Mouse (Mus musculus): ENCODE measurements around the gene Fbn1. TPM values are rescaled to one million over a fixed set of nuclear protein-coding genes. Genes with fewer than 3 reads are reported as not detected.

Fbn1 gene
- polyA plus RNA-seq, 1 experiment from 2014 or later = 14.1 TPM

- Histone ChIP-seq H3K9me3 (replicated peaks; ENCODE audit: control insufficient read depth, low read length) (no peaks in the 10 kb centered on the region), H3K9ac (replicated peaks; ENCODE audit: low read length) (no peak overlapping the region), H3K36me3 (replicated peaks; ENCODE audit: control insufficient read depth, insufficient read depth, low read depth, low read length) (no peaks in the 10 kb centered on the region), H3K27ac (replicated peaks; ENCODE audit: low read depth, low read length) (no peak overlapping the region), H3K4me1 (ENCODE audit: control insufficient read depth, insufficient read depth, low read length) (no peaks in the 10 kb centered on the region), H3K4me2 (ENCODE audit: low read depth, low read length) (no peak overlapping the region), H3K27me3 (ENCODE audit: control insufficient read depth, insufficient read depth, low read length) (no peaks in the 10 kb centered on the region), H3K4me3 (ENCODE audit: low read depth, low read length) (no peak overlapping the region)
- DNase-seq (ENCODE audit: low spot score) = no peak
- 85% methylated on average over 2 of the region's 2 CpGs for WGBS
- ATAC-seq (replicated peaks; ENCODE audit: insufficient number of reproducible peaks, low FRiP score, low TSS enrichment, low read depth) = no peak
Measured at GRCm38 (mm10) chr2:125322581-125322980, 185.2 kb downstream of the Fbn1 start.

GRCm38 (mm10) chr2:125321071-125321470, 186.7 kb downstream of the Fbn1 start:
- no peak for DNase-seq (ENCODE audit: low spot score)
- no peaks in the 10 kb centered on the region for H3K4me1 ChIP-seq (ENCODE audit: control insufficient read depth, insufficient read depth, low read length)
- no peak overlapping the region for H3K27ac ChIP-seq (replicated peaks; ENCODE audit: low read depth, low read length)
- no peaks in the 10 kb centered on the region for H3K9me3 ChIP-seq (replicated peaks; ENCODE audit: control insufficient read depth, low read length)
- H3K9ac ChIP-seq (replicated peaks; ENCODE audit: low read length) = no peak overlapping the region
- H3K4me3 ChIP-seq (ENCODE audit: low read depth, low read length) = no peak overlapping the region
- ATAC-seq (replicated peaks; ENCODE audit: insufficient number of reproducible peaks, low FRiP score, low TSS enrichment, low read depth) = no peak
- H3K36me3 ChIP-seq (replicated peaks; ENCODE audit: control insufficient read depth, insufficient read depth, low read depth, low read length) = no peaks in the 10 kb centered on the region
- 88% methylated on average over 6 of the region's 6 CpGs for WGBS
- no peaks in the 10 kb centered on the region for H3K27me3 ChIP-seq (ENCODE audit: control insufficient read depth, insufficient read depth, low read length)
- no peak overlapping the region for H3K4me2 ChIP-seq (ENCODE audit: low read depth, low read length)

- ATAC-seq (replicated peaks; ENCODE audit: insufficient number of reproducible peaks, low FRiP score, low TSS enrichment, low read depth) = no peak
- H3K4me2 ChIP-seq (ENCODE audit: low read depth, low read length) = no peak overlapping the region
- H3K27me3 ChIP-seq (ENCODE audit: control insufficient read depth, insufficient read depth, low read length) = no peaks in the 10 kb centered on the region
- H3K9ac ChIP-seq (replicated peaks; ENCODE audit: low read length) = no peak overlapping the region
- H3K9me3 ChIP-seq (replicated peaks; ENCODE audit: control insufficient read depth, low read length) = no peaks in the 10 kb centered on the region
- no peaks in the 10 kb centered on the region for H3K4me1 ChIP-seq (ENCODE audit: control insufficient read depth, insufficient read depth, low read length)
- WGBS = 67% methylated on average over 8 of the region's 8 CpGs
- DNase-seq (ENCODE audit: low spot score) = no peak
- H3K36me3 ChIP-seq (replicated peaks; ENCODE audit: control insufficient read depth, insufficient read depth, low read depth, low read length) = no peaks in the 10 kb centered on the region
- H3K4me3 ChIP-seq (ENCODE audit: low read depth, low read length) = no peak overlapping the region
- H3K27ac ChIP-seq (replicated peaks; ENCODE audit: low read depth, low read length) = no peak overlapping the region
Measured at GRCm38 (mm10) chr2:125319651-125320050, 188.1 kb downstream of the Fbn1 start.

GRCm38 (mm10) chr2:125318371-125319061, 189.3 kb downstream of the Fbn1 start:
- 67% methylated on average over 5 of the region's 5 CpGs for WGBS

GRCm38 (mm10) chr2:125315203-125315602, 192.6 kb downstream of the Fbn1 start:
- 95% methylated on average over 3 of the region's 3 CpGs for WGBS
- no peak for DNase-seq (ENCODE audit: low spot score)

More at GRCm38 (mm10) chr2:125318371-125319061, 189.3 kb downstream of the Fbn1 start:
- Histone ChIP-seq H3K27ac (replicated peaks; ENCODE audit: low read depth, low read length) (no peak overlapping the region), H3K9ac (replicated peaks; ENCODE audit: low read length) (no peak overlapping the region), H3K9me3 (replicated peaks; ENCODE audit: control insufficient read depth, low read length) (no peaks in the 10 kb centered on the region), H3K4me2 (ENCODE audit: low read depth, low read length) (no peak overlapping the region), H3K4me1 (ENCODE audit: control insufficient read depth, insufficient read depth, low read length) (no peaks in the 10 kb centered on the region), H3K36me3 (replicated peaks; ENCODE audit: control insufficient read depth, insufficient read depth, low read depth, low read length) (no peaks in the 10 kb centered on the region), H3K4me3 (ENCODE audit: low read depth, low read length) (no peak overlapping the region), H3K27me3 (ENCODE audit: control insufficient read depth, insufficient read depth, low read length) (no peaks in the 10 kb centered on the region)
- ATAC-seq (replicated peaks; ENCODE audit: insufficient number of reproducible peaks, low FRiP score, low TSS enrichment, low read depth) (no peak), DNase-seq (ENCODE audit: low spot score) (no peak)

GRCm38 (mm10) chr2:125314169-125314925, 193.4 kb downstream of the Fbn1 start:
- WGBS = 92% methylated on average over 16 of the region's 16 CpGs
- H3K9me3 ChIP-seq (replicated peaks; ENCODE audit: control insufficient read depth, low read length) = no peaks in the 10 kb centered on the region
- H3K9ac ChIP-seq (replicated peaks; ENCODE audit: low read length) = no peak overlapping the region
- ATAC-seq (replicated peaks; ENCODE audit: insufficient number of reproducible peaks, low FRiP score, low TSS enrichment, low read depth) (no peak), DNase-seq (ENCODE audit: low spot score) (no peak)
- H3K4me3 ChIP-seq (ENCODE audit: low read depth, low read length) = no peak overlapping the region
- no peaks in the 10 kb centered on the region for H3K4me1 ChIP-seq (ENCODE audit: control insufficient read depth, insufficient read depth, low read length)
- H3K4me2 ChIP-seq (ENCODE audit: low read depth, low read length) = no peak overlapping the region
- H3K27ac ChIP-seq (replicated peaks; ENCODE audit: low read depth, low read length) = no peak overlapping the region
- H3K36me3 ChIP-seq (replicated peaks; ENCODE audit: control insufficient read depth, insufficient read depth, low read depth, low read length) = no peaks in the 10 kb centered on the region
- no peaks in the 10 kb centered on the region for H3K27me3 ChIP-seq (ENCODE audit: control insufficient read depth, insufficient read depth, low read length)

More at GRCm38 (mm10) chr2:125315203-125315602, 192.6 kb downstream of the Fbn1 start:
- no peak overlapping the region for H3K9ac ChIP-seq (replicated peaks; ENCODE audit: low read length)
- ATAC-seq (replicated peaks; ENCODE audit: insufficient number of reproducible peaks, low FRiP score, low TSS enrichment, low read depth) = no peak
- no peak overlapping the region for H3K27ac ChIP-seq (replicated peaks; ENCODE audit: low read depth, low read length)
- H3K4me3 ChIP-seq (ENCODE audit: low read depth, low read length) = no peak overlapping the region
- no peaks in the 10 kb centered on the region for H3K4me1 ChIP-seq (ENCODE audit: control insufficient read depth, insufficient read depth, low read length)
- H3K4me2 ChIP-seq (ENCODE audit: low read depth, low read length) = no peak overlapping the region
- H3K9me3 ChIP-seq (replicated peaks; ENCODE audit: control insufficient read depth, low read length) = no peaks in the 10 kb centered on the region
- H3K36me3 ChIP-seq (replicated peaks; ENCODE audit: control insufficient read depth, insufficient read depth, low read depth, low read length) = no peaks in the 10 kb centered on the region
- H3K27me3 ChIP-seq (ENCODE audit: control insufficient read depth, insufficient read depth, low read length) = no peaks in the 10 kb centered on the region

GRCm38 (mm10) chr2:125309710-125310109, 198.1 kb downstream of the Fbn1 start:
- Histone ChIP-seq H3K4me2 (ENCODE audit: low read depth, low read length) (no peak overlapping the region), H3K27me3 (ENCODE audit: control insufficient read depth, insufficient read depth, low read length) (no peaks in the 10 kb centered on the region), H3K4me1 (ENCODE audit: control insufficient read depth, insufficient read depth, low read length) (no peaks in the 10 kb centered on the region), H3K27ac (replicated peaks; ENCODE audit: low read depth, low read length) (no peak overlapping the region), H3K9me3 (replicated peaks; ENCODE audit: control insufficient read depth, low read length) (no peaks in the 10 kb centered on the region), H3K9ac (replicated peaks; ENCODE audit: low read length) (no peak overlapping the region), H3K4me3 (ENCODE audit: low read depth, low read length) (no peak overlapping the region), H3K36me3 (replicated peaks; ENCODE audit: control insufficient read depth, insufficient read depth, low read depth, low read length) (no peaks in the 10 kb centered on the region; the same call in 1 of the 2 replicates)
- no peak for DNase-seq (ENCODE audit: low spot score)
- no peak for ATAC-seq (replicated peaks; ENCODE audit: insufficient number of reproducible peaks, low FRiP score, low TSS enrichment, low read depth)
- WGBS = 88% methylated on average over 10 of the region's 10 CpGs

- no peaks in the 10 kb centered on the region for H3K27me3 ChIP-seq (ENCODE audit: control insufficient read depth, insufficient read depth, low read length)
- no peak overlapping the region for H3K27ac ChIP-seq (replicated peaks; ENCODE audit: low read depth, low read length)
- H3K9me3 ChIP-seq (replicated peaks; ENCODE audit: control insufficient read depth, low read length) = no peaks in the 10 kb centered on the region
- no peaks in the 10 kb centered on the region for H3K4me1 ChIP-seq (ENCODE audit: control insufficient read depth, insufficient read depth, low read length)
- no peaks in the 10 kb centered on the region; the same call in 1 of the 2 replicates for H3K36me3 ChIP-seq (replicated peaks; ENCODE audit: control insufficient read depth, insufficient read depth, low read depth, low read length)
- DNase-seq (ENCODE audit: low spot score) = no peak
- H3K4me2 ChIP-seq (ENCODE audit: low read depth, low read length) = no peak overlapping the region
- H3K9ac ChIP-seq (replicated peaks; ENCODE audit: low read length) = no peak overlapping the region
- 82% methylated on average over 3 of the region's 3 CpGs for WGBS
- H3K4me3 ChIP-seq (ENCODE audit: low read depth, low read length) = no peak overlapping the region
- ATAC-seq (replicated peaks; ENCODE audit: insufficient number of reproducible peaks, low FRiP score, low TSS enrichment, low read depth) = no peak
Measured at GRCm38 (mm10) chr2:125305671-125306070, 202.1 kb downstream of the Fbn1 start.
